Mouse (Mus musculus) heart, embryonic 14.5 days (tissue): ENCODE data around the gene Ppfia3. TPM values are rescaled to one million over a fixed set of nuclear protein-coding genes. Genes with fewer than 3 reads are reported as not detected.

Experiments used
- ATAC-seq: fragments of 200-750 bp; cut with Nextera tagmentation; 2 replicates; pipeline ENCODE4 v1.8.0; 2017; ENCODE audit warnings: low read depth, moderate TSS enrichment; ENCODE audit not compliant: insufficient number of reproducible peaks, insufficient read depth, low FRiP score
- H3K27ac ChIP-seq, 2 experiments: fragments of 200-500 bp in 1 of 2; fragments of 300-500 bp in 1 of 2; sonication (generic) in 1 of 2; replicated peaks in 1 of 2; 2 replicates each; pipeline ENCODE4 v1.5.1; 2012 to 2014; ENCODE audit warnings: low read depth in 2 of 2, low read length in 2 of 2, control low read depth in 1 of 2, mild to moderate bottlenecking in 1 of 2, mixed read lengths in 1 of 2; ENCODE audit not compliant: control insufficient read depth in 1 of 2, insufficient read depth in 1 of 2
- H3K27me3 ChIP-seq: fragments of 300-500 bp; sonication (generic); 2 replicates; pipeline ENCODE4 v1.6.1; 2014; ENCODE audit warnings: mild to moderate bottlenecking, low read length, control low read depth; ENCODE audit not compliant: control insufficient read depth, insufficient read depth
- H3K36me3 ChIP-seq: fragments of 300-500 bp; sonication (generic); 2 replicates; pipeline ENCODE4 v1.6.1; 2014; ENCODE audit warnings: mild to moderate bottlenecking, control low read depth, low read length, mixed read lengths; ENCODE audit not compliant: control insufficient read depth, insufficient read depth
- H3K4me1 ChIP-seq, 2 experiments: fragments of 200-500 bp in 1 of 2; fragments of 300-500 bp in 1 of 2; sonication (generic) in 1 of 2; 2 replicates each; pipeline ENCODE4 v1.6.1; 2012 to 2014; ENCODE audit warnings: low read length in 2 of 2, control low read depth in 1 of 2, mixed read lengths in 1 of 2; ENCODE audit not compliant: control insufficient read depth in 2 of 2, insufficient read depth in 2 of 2
- H3K4me2 ChIP-seq: fragments of 300-500 bp; sonication (generic); 2 replicates; pipeline ENCODE4 v1.6.1; 2014; ENCODE audit warnings: mild to moderate bottlenecking, low read length
- H3K4me3 ChIP-seq, 2 experiments: fragments of 200-500 bp in 1 of 2; fragments of 300-500 bp in 1 of 2; sonication (generic) in 1 of 2; 2 replicates each; pipeline ENCODE4 v1.5.1; 2012 to 2014; ENCODE audit warnings: low read length in 2 of 2, mild to moderate bottlenecking in 2 of 2, control low read depth in 1 of 2, low read depth in 1 of 2, moderate library complexity in 1 of 2; ENCODE audit not compliant: control insufficient read depth in 1 of 2, insufficient read depth in 1 of 2
- H3K9ac ChIP-seq: fragments of 300-500 bp; sonication (generic); 2 replicates; pipeline ENCODE4 v1.6.1; 2014; ENCODE audit warnings: mild to moderate bottlenecking, low read length
- H3K9me3 ChIP-seq: fragments of 300-500 bp; sonication (generic); 2 replicates; pipeline ENCODE4 v1.6.1; 2016; ENCODE audit warnings: low read length, control low read depth; ENCODE audit not compliant: control insufficient read depth
- WGBS: fragments of 180-500 bp; shearing (Covaris S2); extraction: QIAGEN DNeasy Blood & Tissue Kit; methylation state at CpG from one replicate; pipeline ENCODE4 v1.1.7; 2014; 5-methylcytosine and 5-hydroxymethylcytosine counted together
- polyA plus RNA-seq: library from polyadenylated mRNA; unstranded; fragments of >200 nt; fragmentation: Nextera tagmentation; extraction: Ambion mirVana; gene quantifications from 2 replicates; pipeline ENCODE4 v1.2.1, GENCODE M21; 2014

The Ppfia3 gene
- polyA plus RNA-seq, 1 experiment from 2014 or later = 2.7 TPM

DNA sequence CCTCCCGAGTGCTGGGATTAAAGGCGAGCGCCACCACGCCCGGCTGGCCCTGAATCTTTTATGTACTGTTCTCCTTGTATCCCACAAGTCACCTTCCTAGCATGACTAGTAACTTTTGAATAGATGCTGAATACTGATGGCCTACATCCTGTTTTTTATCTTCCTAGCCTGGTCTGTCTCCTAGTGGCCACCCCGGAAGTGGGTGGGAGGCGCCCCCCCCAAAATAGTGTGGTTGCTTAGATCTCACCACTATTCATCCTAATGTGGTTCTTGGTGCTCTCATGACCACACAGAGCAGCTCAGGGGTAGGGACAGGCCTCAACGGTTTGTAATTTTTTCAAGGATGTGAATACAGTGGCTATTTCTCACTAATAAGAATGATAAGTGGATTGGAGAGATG lies 7.8 kb upstream of the Ppfia3 start:
- Histone ChIP-seq H3K36me3 (peaks cover 74% of the 10 kb centered on the region), H3K4me1 (peaks cover 3 to 20% of the 10 kb centered on the region in 2 experiments; a peak in 3 of 4 replicates), H3K27me3 (peaks cover 3% of the 10 kb centered on the region), H3K9me3 (no peaks in the 10 kb centered on the region), H3K4me2 (no peak overlapping the region), H3K9ac (no peak overlapping the region), H3K4me3 (no peak overlapping the region), H3K27ac (no peak overlapping the region)
- 92% methylated on average over 8 of the region's 8 CpGs for WGBS
- ATAC-seq = no peak

DNA sequence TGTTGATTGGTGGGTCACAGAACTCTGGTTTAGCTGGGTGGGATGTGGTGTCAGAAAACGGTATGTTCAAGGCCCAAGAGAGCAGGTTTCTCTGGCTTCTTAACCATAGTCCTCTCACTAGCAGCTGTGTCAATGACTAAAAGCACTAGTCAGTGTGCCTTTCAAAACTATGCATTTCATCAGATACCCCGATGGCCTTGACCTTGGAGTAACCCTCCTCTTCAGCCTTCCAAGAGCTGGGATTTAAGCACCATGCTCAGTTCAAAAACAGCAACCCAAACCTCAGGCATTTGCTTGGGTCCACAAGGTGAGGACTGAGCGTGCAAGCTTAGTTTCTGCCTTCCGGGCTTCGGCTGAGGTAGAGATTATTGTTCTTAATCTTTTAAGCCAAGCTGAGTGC lies 5.6 kb upstream of the Ppfia3 start:
- Histone ChIP-seq H3K27ac (no peak overlapping the region), H3K36me3 (peaks cover 52% of the 10 kb centered on the region), H3K4me2 (no peak overlapping the region), H3K9ac (no peak overlapping the region), H3K27me3 (peaks cover 20% of the 10 kb centered on the region), H3K4me3 (no peak overlapping the region), H3K4me1 (peaks cover 10 to 25% of the 10 kb centered on the region in 2 experiments), H3K9me3 (no peaks in the 10 kb centered on the region)
- ATAC-seq = no peak
- WGBS = 59% methylated on average over 5 of the region's 5 CpGs

DNA sequence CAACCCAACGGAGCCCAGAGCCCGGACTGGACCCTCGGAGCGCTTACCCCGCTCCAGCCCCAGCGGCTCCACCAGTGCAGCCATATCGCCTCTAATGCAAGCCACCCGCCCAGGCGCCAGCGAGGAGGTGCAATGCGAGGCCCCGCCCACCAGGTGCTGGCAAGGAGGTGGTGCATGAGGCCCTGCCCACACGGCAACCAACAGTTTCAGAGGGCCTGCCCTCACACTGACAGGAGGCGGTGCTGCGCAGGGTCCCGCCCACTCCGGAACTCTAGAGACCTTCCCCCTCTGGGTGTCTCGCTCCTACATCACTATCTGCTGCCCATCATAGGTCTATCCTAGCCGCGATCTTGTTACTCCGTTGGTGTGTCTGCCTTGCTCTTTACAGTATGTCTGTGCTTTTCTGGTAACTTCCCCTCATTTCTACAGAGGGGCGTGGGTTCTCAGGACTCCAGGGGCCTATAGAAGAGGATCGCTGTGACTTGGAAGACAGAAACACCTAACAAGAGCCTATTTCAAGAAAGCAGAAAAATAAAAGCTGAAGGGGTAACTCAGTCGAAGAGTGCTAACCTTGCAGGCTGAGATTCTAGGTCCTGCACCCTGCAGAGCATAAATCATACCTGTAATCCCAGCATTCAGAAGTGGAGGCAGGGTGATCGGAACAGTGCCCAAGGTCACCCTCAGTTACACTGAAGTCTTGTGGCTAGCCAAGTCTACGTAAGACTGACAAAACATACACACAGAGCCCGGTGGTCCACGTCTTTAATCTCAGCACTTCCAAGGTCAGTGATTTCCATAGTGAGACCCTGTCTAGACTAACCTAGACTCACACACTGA lies 3.9 kb upstream of the Ppfia3 start, which contains the start of gene Lin7b:
Lin7b (minus strand) TSS at position 109 of the 837 bp plus-strand sequence.
- peak within 1 kb of the TSS; percentile 53 to 57 for H3K4me3 ChIP-seq
- ATAC-seq = peak; percentile 14; the same call in 1 of the 2 replicates
- no peak within 1 kb of the TSS for H3K27ac ChIP-seq
- H3K36me3 ChIP-seq = peaks cover 35% of the 10 kb centered on the region
- 7% methylated on average over 28 of the region's 28 CpGs for WGBS
- peak within 1 kb of the TSS; percentile 94 for H3K4me2 ChIP-seq
- peaks cover 27% of the 10 kb centered on the region for H3K27me3 ChIP-seq
- no peaks in the 10 kb centered on the region for H3K9me3 ChIP-seq
- peaks cover 10 to 34% of the 10 kb centered on the region in 2 experiments for H3K4me1 ChIP-seq
- peak within 1 kb of the TSS; percentile 70 for H3K9ac ChIP-seq

DNA sequence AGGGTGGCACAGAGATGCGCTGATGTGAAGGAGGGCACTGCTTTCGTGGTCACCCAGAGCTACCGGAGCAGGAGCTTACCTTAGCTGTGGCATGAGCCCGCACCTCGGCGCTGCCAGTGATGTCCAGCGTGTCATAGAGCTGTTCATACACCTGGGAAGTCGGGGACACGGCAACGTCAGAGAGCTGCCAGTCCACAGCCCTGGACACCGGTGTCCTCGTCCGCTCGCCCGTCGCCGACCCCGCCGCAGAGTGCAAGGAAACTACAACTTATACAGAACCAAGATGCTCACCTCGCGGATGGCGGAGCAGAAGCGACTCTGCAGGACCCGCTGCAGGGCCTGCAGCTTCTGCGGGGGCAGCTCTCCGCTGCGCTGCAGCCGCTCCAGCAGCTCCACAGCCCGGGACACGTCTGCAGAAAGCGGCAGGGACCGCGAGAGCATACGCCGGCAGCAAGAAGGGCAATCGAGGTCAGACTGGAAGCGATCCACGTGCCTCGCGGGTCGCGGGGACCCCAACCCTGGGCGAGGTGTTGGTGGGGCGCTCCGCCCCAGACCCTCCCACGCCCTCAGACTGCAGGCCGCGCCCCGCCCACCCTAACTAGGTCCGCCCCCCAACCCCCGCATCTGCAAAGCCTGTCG lies 3.1 kb upstream of the Ppfia3 start:
- peak overlapping the region; percentile 53 to 57 for H3K4me3 ChIP-seq
- H3K36me3 ChIP-seq = peaks cover 27% of the 10 kb centered on the region
- H3K27me3 ChIP-seq = peaks cover 34% of the 10 kb centered on the region
- WGBS = 7% methylated on average over 51 of the region's 52 CpGs
- peaks cover 10 to 34% of the 10 kb centered on the region in 2 experiments for H3K4me1 ChIP-seq
- H3K4me2 ChIP-seq = peak overlapping the region; percentile 94
- no peaks in the 10 kb centered on the region for H3K9me3 ChIP-seq
- H3K27ac ChIP-seq = no peak overlapping the region
- H3K9ac ChIP-seq = peak overlapping the region; percentile 70
- ATAC-seq = no peak; the same call in 1 of the 2 replicates

DNA sequence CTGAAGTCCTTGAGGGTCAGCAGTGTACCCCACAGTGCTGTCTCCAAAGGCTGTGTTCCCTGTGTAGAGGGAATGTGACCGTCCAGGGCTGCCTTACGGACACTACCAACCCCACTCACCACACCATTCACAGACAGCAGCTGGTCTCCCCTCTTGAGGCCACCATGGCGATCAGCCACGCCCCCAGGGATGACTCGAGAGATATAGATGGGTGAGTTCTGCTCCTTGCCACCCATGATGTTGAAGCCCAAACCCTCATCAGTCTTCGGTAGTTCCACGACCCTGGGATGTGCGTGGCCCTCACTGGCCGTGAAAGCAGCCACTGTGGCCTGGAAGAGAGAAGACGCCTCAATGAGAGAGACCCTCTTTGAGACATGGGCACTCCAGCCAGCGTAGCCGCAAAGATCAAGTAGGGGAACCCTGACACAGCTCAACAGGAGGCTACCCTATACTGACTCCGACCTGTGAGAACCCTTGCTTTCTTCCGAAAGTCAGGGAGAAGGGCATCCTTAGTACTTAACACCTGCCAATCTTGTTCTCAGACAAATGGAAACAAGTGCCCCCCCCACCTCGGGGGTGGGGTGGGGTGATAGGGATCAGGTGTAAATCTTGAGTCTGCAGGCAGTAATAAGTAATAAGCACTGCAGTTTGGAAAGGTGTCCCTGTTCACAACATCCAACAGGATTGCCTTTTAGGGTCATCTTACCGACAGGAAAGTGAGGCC lies 2.4 kb upstream of the Ppfia3 start:
- H3K36me3 ChIP-seq = peaks cover 21% of the 10 kb centered on the region
- peaks cover 10 to 34% of the 10 kb centered on the region in 2 experiments for H3K4me1 ChIP-seq
- no peak overlapping the region for H3K4me3 ChIP-seq
- WGBS = 73% methylated on average over 16 of the region's 16 CpGs
- no peak for ATAC-seq
- no peak overlapping the region for H3K27ac ChIP-seq
- no peak overlapping the region for H3K9ac ChIP-seq
- peaks cover 42% of the 10 kb centered on the region for H3K27me3 ChIP-seq
- no peaks in the 10 kb centered on the region for H3K9me3 ChIP-seq
- peak overlapping the region; percentile 94; the same call in 1 of the 2 replicates for H3K4me2 ChIP-seq

DNA sequence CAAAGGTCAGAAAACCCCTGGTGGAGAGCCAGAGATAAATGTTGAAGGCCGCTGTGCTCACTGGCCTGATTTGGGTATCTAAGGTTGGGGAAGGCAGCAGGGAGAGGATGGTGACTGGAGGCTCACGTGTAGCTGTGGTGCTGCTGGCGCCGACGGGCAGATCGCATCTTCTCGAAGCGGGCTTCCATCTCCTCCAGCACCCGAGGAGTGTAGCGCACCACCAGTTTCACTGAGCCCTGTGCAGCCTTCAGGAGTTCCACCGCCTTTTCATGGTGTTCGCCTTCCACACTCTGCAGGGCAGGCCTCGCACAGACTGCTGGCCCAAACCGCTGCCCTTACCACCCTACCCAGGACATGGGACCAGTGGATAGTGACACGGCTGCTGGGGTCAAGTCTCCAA lies 1.4 kb upstream of the Ppfia3 start:
- 86% methylated on average over 15 of the region's 15 CpGs for WGBS
- Histone ChIP-seq H3K4me1 (peaks cover 10 to 34% of the 10 kb centered on the region in 2 experiments), H3K9ac (peak overlapping the region; percentile 8; the same call in 1 of the 2 replicates), H3K9me3 (no peaks in the 10 kb centered on the region), H3K27me3 (peaks cover 52% of the 10 kb centered on the region), H3K27ac (no peak overlapping the region), H3K4me3 (no peak overlapping the region), H3K4me2 (peak overlapping the region; percentile 99), H3K36me3 (peaks cover 11% of the 10 kb centered on the region)
- no peak for ATAC-seq
